Mouse (Mus musculus): Measurements from ENCODE around the gene Ebf3. TPM values are rescaled to one million over a fixed set of nuclear protein-coding genes. Genes with fewer than 3 reads are reported as not detected.

Gene Ebf3
- 23.3 and 24.9 TPM in 2 replicates for polyA plus RNA-seq (2016; fragmentation: Nextera tagmentation; extraction: Ambion mirVana)

DNA sequence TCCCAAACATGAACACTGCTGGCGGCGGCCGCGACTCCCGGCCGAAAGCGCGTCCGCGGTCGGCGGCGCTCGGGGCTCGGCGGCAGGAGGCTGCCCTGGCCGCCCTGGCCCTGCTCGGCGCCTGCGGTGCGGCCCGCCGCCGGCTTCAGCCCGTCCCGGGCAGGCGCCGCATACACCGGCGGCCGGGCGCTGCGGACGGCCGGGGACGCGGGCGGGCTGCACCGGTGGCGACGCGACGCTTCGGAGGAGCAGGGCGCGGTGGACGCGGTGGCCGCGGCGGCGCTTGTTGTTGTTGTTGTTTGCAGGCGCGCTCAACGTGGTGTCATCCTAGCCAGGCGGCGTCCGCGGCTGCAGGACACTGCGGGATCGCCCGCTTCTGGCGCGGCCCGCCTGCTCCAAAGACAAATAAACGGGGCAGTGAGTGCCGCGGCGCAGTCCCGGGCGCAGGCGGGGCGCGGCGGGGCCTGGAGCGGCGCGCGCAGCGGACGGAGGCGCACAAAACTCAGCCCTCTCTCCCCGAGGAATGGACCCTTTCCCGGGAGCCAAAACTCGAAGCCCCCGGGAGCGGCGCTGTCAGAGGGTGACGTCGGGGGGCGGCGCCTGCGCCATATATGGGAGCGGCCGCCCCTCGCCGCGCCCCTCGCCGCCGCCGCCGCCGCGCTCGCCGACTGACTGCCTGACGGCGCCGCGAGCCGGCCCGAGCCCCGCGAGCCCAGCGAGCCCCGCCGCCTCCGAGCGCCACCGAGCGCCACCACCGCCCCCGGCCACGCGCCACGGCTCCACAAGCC, at the start of gene Ebf3:
Gene Ebf3, minus strand, starts transcription at position 542 of the 788 bp plus-strand sequence.
- Histone ChIP-seq H3K9me3 (no peaks in the 10 kb centered on the region), H3K27ac (replicated peaks) (peak within 1 kb of the TSS; percentile 98), H3K36me3 (peaks cover 6% of the 10 kb centered on the region; the same call in 1 of the 2 replicates), H3K4me2 (replicated peaks) (peak within 1 kb of the TSS; percentile 70), H3K4me3 (peak within 1 kb of the TSS; percentile 86), H3K27me3 (peaks cover 69% of the 10 kb centered on the region), H3K9ac (replicated peaks) (peak within 1 kb of the TSS; percentile 94), H3K4me1 (peaks cover 69% of the 10 kb centered on the region)
- peak; percentile 73 for ATAC-seq (ENCODE audit: low FRiP score, low read depth)
- under 1% methylated on average over 93 of the region's 127 CpGs for whole genome bisulfite sequencing

DNA sequence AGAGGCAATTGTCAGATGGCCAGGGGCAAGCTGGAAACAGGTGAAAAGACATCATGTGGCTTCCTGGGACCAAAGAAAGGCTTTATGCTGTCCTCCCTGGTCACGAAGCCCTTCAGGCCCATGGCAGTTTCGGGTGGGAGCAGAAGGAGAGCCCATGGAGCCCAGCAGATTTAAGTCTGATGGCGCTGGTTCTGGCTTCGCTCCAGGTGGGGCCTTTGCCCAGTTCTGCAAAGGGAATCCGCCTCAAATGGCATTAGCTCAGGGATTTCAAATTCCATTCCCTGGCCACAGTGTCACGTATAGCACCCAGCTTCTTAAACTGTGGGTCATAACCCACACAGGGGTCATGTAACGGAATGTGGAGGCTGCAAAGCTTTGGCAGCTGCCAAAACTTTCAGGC, 32.6 kb upstream of the Ebf3 start:
- Histone ChIP-seq H3K36me3 (no peaks in the 10 kb centered on the region), H3K27ac (replicated peaks) (no peak overlapping the region)

DNA sequence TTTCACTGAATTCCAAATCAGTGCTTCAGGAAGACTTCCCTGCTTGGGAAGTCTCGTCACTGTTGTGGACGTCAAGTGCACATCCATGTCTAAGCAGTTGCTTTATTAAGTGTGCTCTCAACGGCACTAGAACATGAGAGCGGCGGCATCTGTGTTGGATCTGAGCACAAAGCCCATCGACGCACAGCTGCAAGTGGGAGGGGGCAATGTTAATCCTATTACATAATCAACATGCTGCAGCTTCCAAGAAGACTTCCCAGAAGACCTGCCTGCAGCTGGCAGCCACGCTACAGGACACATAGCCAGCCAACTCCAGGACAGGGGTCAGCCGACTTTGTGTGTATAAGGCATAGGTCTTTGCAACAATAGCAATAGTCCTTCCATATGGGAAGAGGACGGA, 31.8 kb upstream of the Ebf3 start:
- Histone ChIP-seq H3K36me3 (no peaks in the 10 kb centered on the region), H3K27me3 (0 out of 2 replicates have a peak, but pooled peaks cover 5% of the 10 kb centered on the region), H3K9me3 (no peaks in the 10 kb centered on the region), H3K4me3 (no peak overlapping the region), H3K9ac (replicated peaks) (no peak overlapping the region), H3K4me2 (replicated peaks) (0 out of 2 replicates have a peak overlapping the region, but pooled peaks have one; percentile 11), H3K4me1 (peaks cover 7% of the 10 kb centered on the region; the same call in 1 of the 2 replicates), H3K27ac (replicated peaks) (no peak overlapping the region)
- WGBS: 34% methylated on average over 10 of the region's 10 CpGs
- ATAC-seq (ENCODE audit: low FRiP score, low read depth): 0 out of 2 replicates have a peak, but pooled peaks have one; percentile 16

More for the DNA sequence above, 32.6 kb upstream of the Ebf3 start:
- H3K4me1 ChIP-seq: peaks cover 7% of the 10 kb centered on the region; the same call in 1 of the 2 replicates
- WGBS: 80% methylated on average over 7 of the region's 7 CpGs
- no peak overlapping the region for H3K4me2 ChIP-seq (replicated peaks)
- H3K9ac ChIP-seq (replicated peaks): no peak overlapping the region
- H3K9me3 ChIP-seq: no peaks in the 10 kb centered on the region
- no peak for ATAC-seq (ENCODE audit: low FRiP score, low read depth)
- H3K27me3 ChIP-seq: 0 out of 2 replicates have a peak, but pooled peaks cover 5% of the 10 kb centered on the region
- H3K4me3 ChIP-seq: no peak overlapping the region

DNA sequence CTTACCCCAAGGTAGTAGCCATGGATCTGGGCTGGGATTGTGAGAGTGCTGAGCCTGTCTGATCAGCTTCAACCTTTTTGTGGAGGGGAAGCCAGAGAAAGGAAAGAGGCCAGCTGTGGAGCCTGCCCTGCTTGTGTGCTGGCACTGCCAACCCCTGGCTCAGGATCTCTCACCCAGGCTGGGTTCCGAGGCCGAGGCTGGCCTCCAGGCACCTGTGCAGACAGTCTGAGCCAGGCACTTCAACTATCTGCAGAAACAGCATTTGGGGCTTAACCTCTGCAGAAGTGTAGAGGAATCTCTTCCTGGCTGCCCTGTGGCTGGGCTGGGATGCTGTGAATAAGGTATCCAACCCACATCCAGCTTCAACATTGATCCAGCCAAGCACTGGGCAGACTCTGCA, 19.7 kb upstream of the Ebf3 start:
- H3K4me3 ChIP-seq: no peak overlapping the region
- H3K27me3 ChIP-seq: peaks cover 21% of the 10 kb centered on the region; the same call in 1 of the 2 replicates
- no peak for ATAC-seq (ENCODE audit: low FRiP score, low read depth)
- H3K9me3 ChIP-seq: no peaks in the 10 kb centered on the region
- H3K27ac ChIP-seq (replicated peaks): no peak overlapping the region
- no peak overlapping the region for H3K4me2 ChIP-seq (replicated peaks)
- H3K36me3 ChIP-seq: no peaks in the 10 kb centered on the region
- 88% methylated on average over 2 of the region's 2 CpGs for WGBS
- no peaks in the 10 kb centered on the region for H3K4me1 ChIP-seq
- no peak overlapping the region for H3K9ac ChIP-seq (replicated peaks)

DNA sequence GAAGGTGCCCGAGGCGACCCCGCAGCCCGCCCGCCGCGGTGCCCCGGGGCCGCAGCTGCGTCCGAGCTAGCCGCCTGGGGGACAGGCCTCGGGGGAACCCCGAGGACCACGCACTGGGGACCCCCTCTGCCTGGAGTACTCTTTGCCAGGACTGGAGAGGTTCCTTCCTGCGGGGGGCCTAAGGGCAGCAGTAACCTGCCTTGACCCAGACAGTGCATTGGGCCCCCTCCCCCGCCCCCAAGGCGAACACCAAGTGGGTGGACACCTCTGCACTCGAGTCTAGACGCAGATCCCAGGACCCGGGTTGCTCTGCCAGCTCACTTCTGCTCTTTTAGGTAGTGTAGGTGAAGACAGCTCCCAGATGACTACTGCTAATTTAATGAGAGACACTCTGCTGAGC, 8.7 kb upstream of the Ebf3 start:
- WGBS: 2% methylated on average over 10 of the region's 21 CpGs
- H3K27me3 ChIP-seq: peaks cover 87% of the 10 kb centered on the region
- H3K4me2 ChIP-seq (replicated peaks): peak overlapping the region; percentile 70
- H3K36me3 ChIP-seq: no peaks in the 10 kb centered on the region
- H3K9ac ChIP-seq (replicated peaks): peak overlapping the region; percentile 56
- peak overlapping the region; percentile 52 for H3K4me3 ChIP-seq
- no peaks in the 10 kb centered on the region for H3K9me3 ChIP-seq
- peaks cover 35% of the 10 kb centered on the region for H3K4me1 ChIP-seq
- ATAC-seq (ENCODE audit: low FRiP score, low read depth): no peak
- H3K27ac ChIP-seq (replicated peaks): peak overlapping the region; percentile 47; the same call in 1 of the 2 replicates

DNA sequence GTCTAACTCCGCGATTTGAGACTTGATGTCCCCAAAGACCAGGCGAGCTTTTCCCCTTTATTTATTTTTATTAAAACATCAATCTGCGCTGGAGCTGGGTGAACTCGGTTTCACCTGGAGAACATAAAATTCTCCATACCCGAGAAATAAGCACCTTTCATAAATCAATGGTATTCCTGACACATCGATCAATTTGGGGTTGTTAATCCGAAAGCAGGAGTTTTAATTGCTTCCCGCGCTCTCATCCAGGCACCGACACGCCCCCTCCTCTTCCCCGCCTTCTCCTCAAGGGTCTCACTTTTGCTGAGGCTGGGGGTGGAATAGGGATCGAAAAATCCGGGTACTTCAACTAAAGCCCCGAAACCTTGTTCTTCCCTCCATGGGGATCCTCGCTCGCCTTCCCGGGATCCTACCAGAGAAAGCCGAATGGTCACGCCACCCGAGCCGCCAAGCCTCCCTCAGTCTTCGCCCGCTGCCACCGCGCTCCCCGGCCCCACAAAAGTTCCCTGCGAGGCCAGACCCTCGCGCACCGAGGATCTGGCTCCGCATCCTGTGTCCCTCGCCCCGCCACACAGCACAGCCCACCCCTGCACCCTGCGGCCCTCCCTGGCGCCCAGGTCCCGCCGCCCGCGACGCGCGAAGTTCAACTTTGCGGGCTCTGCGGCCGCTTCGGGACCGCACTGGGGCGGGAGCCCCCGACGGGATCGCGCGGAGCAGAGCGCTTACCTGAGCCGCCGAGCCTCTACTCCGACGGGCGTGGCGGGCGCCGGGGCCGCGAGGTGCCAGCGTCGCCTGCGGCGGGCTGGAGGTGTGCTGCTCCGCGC, 7.9 kb upstream of the Ebf3 start:
- H3K27me3 ChIP-seq: peaks cover 87% of the 10 kb centered on the region
- H3K4me2 ChIP-seq (replicated peaks): peak overlapping the region; percentile 70
- peak overlapping the region; percentile 56 for H3K9ac ChIP-seq (replicated peaks)
- peak overlapping the region; percentile 52 for H3K4me3 ChIP-seq
- no peak for ATAC-seq (ENCODE audit: low FRiP score, low read depth)
- no peaks in the 10 kb centered on the region for H3K36me3 ChIP-seq
- H3K4me1 ChIP-seq: peaks cover 43% of the 10 kb centered on the region
- peak overlapping the region; percentile 47 for H3K27ac ChIP-seq (replicated peaks)
- no peaks in the 10 kb centered on the region for H3K9me3 ChIP-seq
- WGBS: under 1% methylated on average over 58 of the region's 72 CpGs

DNA sequence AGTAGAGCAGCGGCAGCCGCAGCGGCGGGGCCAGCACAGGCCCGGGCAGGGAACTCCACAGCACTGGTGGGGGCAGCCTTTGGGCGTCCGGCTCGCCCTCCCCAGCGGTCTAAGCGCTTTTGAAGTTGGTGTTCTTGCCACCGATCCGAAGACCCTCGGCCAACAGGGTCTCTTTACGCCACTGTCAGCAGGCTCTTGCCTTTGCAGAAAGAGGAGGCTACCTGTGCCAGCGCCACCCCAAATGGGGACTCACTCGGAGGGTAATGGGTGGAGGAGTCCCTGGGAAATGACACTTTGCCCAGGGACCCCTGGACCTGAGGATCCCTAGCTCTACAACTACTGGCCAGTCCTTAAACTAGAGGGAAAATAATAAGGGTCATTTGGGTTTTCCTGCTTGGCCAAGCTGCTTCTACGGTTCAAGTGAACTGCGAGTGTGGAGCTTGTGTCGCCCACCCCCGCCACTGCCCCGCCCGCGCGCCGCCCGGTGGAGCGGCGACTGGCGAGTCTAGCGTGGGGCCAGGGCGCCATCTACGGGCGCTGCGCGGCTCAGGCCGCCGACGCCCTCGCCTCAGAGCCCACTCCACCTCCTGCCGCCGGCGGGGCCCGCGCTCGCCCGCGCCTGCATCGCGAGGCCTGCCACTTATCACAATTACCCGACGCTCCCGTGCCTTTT, 7.0 kb upstream of the Ebf3 start:
- H3K36me3 ChIP-seq: no peaks in the 10 kb centered on the region
- H3K27me3 ChIP-seq: peaks cover 85% of the 10 kb centered on the region
- H3K9me3 ChIP-seq: no peaks in the 10 kb centered on the region
- peak overlapping the region; percentile 43 for H3K9ac ChIP-seq (replicated peaks)
- under 1% methylated on average over 52 of the region's 52 CpGs for WGBS
- ATAC-seq (ENCODE audit: low FRiP score, low read depth): peak; percentile 51
- peak overlapping the region; percentile 66 for H3K27ac ChIP-seq (replicated peaks)
- H3K4me1 ChIP-seq: peaks cover 52% of the 10 kb centered on the region
- peak overlapping the region; percentile 70 for H3K4me2 ChIP-seq (replicated peaks)
- peak overlapping the region; percentile 52 for H3K4me3 ChIP-seq

DNA sequence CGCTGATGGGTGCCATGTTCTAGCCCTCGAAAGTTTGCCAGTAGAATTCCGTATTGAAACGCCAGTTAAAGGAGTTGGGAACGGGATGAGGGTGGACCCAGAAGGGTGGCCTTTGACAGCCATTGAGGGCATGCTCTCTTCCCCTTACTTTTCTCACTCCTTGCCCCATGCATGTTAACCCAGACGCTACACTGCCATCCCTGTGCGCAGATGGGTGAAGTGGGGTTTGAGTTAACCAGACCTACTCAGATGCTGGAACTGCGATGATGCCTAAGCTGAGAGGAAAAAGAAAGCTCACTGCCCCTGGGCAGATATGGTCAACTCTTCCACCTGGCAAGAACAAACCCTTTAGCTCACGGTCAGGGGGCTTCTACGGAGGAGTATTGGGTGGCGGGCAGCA, 6.1 kb upstream of the Ebf3 start:
- H3K27me3 ChIP-seq: peaks cover 89% of the 10 kb centered on the region
- peaks cover 56% of the 10 kb centered on the region for H3K4me1 ChIP-seq
- peak overlapping the region; percentile 70 for H3K4me2 ChIP-seq (replicated peaks)
- 2% methylated on average over 11 of the region's 11 CpGs for WGBS
- peak overlapping the region; percentile 66; the same call in 1 of the 2 replicates for H3K27ac ChIP-seq (replicated peaks)
- no peak for ATAC-seq (ENCODE audit: low FRiP score, low read depth)
- H3K36me3 ChIP-seq: no peaks in the 10 kb centered on the region
- H3K4me3 ChIP-seq: peak overlapping the region; percentile 52
- no peak overlapping the region for H3K9ac ChIP-seq (replicated peaks)
- no peaks in the 10 kb centered on the region for H3K9me3 ChIP-seq

DNA sequence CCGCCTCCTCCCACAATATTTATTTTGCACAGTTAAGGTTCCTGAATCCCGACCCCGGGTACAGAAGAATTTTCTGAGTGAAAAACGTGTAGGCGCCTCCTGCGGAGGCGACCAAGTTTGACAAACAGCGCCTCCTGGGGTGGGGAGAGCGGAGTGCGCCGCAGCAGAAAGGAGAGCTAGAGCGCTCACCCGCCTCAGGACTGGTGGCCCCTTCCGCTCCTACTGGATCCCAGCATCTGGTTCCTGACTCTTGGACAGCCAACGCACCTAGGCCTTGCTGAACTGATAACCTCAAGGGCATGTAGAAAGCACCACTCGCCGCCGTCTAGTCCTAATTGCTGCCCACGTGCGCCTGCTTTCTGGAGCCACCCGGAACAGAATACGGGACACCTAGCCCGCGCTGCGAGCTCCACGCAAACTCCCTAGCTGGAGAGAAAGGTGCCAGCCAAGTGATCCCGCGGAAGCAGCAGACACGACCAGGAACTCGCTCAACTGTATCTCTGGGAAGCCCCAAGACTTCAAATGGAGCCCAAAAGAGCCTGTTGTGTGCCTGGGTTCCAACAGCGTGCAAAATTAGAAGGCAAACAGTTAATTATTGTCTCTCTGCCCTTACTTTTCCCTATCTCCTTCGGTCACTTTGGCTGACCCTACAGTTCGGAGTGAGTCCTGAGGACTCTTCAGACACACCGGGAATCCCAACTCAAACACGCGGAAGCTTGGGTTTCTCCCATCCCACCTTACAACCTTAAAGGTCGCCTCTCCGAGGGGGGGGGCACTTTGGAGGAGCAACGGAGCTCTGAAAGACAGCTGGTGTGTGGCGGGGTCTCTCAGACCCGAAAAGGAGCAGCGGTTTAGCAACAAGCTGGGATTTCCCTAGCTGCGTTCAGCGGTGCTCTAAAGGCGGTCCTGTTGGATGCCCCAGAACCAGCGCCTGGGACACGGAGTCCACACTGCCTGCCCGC, 5.0 kb upstream of the Ebf3 start:
- under 1% methylated on average over 48 of the region's 48 CpGs for WGBS

DNA sequence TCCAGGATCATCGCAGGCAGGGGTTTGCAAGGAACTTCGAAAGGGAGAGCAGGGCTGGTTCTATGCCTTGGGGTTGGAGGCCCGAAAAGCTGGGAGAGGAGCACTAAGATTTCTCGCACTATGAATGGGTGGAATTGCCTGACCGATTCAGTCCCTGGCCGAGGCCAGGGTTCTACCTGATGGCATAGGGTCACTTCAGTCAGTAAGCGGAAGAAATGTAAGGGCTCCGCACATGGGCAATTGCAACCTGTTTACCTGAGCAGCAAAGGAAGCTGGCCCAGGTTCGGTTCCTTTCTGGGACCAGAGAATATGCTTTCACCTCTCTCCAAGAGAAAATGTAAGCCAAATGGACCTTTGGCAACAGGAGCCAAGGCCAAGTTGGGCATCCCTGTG, 4.1 kb upstream of the Ebf3 start:
- H3K4me2 ChIP-seq (replicated peaks): peak overlapping the region; percentile 70
- H3K4me1 ChIP-seq: peaks cover 72% of the 10 kb centered on the region
- H3K9ac ChIP-seq (replicated peaks): peak overlapping the region; percentile 32; the same call in 1 of the 2 replicates
- peaks cover 89% of the 10 kb centered on the region for H3K27me3 ChIP-seq
- H3K27ac ChIP-seq (replicated peaks): peak overlapping the region; percentile 98
- peak overlapping the region; percentile 86 for H3K4me3 ChIP-seq
- 4% methylated on average over 9 of the region's 9 CpGs for WGBS
- H3K9me3 ChIP-seq: no peaks in the 10 kb centered on the region
- ATAC-seq (ENCODE audit: low FRiP score, low read depth): no peak
- no peaks in the 10 kb centered on the region for H3K36me3 ChIP-seq

More for the DNA sequence above, 5.0 kb upstream of the Ebf3 start:
- H3K4me3 ChIP-seq: peak overlapping the region; percentile 86
- peak overlapping the region; percentile 98 for H3K27ac ChIP-seq (replicated peaks)
- H3K27me3 ChIP-seq: peaks cover 88% of the 10 kb centered on the region
- H3K9me3 ChIP-seq: no peaks in the 10 kb centered on the region
- peaks cover 64% of the 10 kb centered on the region for H3K4me1 ChIP-seq
- peak overlapping the region; percentile 70 for H3K4me2 ChIP-seq (replicated peaks)
- no peak overlapping the region; the same call in 1 of the 2 replicates for H3K9ac ChIP-seq (replicated peaks)
- ATAC-seq (ENCODE audit: low FRiP score, low read depth): no peak
- H3K36me3 ChIP-seq: no peaks in the 10 kb centered on the region

Data from midbrain, embryonic 12.5 days (tissue).